Mouse (Mus musculus): ENCODE measurements at regions not wholly inside any gene's neighbourhood (a gene's known extent, or its start where the extent isn't known, plus 50 kb on each side); places are given as distances from the start of the nearest gene placed in this dataset.

DNA sequence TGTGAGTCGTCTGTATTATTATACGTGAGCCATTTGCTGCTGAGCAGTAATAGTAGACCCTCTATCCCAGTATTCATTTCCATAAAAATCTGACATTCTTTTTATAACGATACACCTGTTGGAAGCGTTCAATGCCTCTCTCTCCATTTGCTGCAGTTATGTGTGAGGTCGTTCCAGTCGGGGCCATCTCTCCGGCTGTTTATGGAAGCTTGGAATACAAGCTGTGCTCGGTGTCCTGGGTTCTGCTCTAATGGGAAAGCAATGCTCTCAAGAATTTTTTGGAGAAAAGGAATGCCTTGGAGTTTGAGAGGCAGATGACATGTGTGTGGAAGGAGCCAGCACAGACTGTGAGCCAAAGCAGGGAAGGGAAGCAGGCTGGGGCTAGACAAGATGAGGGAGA lies 414.1 kb downstream of the Lmo4 start:
- Histone ChIP-seq H3K4me3 (ENCODE audit: control insufficient read depth in 1 of 2, insufficient read depth in 1 of 2, low read depth in 2 of 2, low read length in 2 of 2) (no peak overlapping the region), H3K36me3 (ENCODE audit: control insufficient read depth in 1 of 2, insufficient read depth in 2 of 2, low read length in 2 of 2) (no peaks in the 10 kb centered on the region), H3K4me1 (ENCODE audit: control insufficient read depth in 1 of 2, insufficient read depth in 2 of 2, low read length in 2 of 2) (no peaks in the 10 kb centered on the region), H3K27me3 (ENCODE audit: control insufficient read depth in 1 of 2, insufficient read depth in 2 of 2, low read length in 2 of 2) (no peaks in the 10 kb centered on the region), H3K79me2 (ENCODE audit: control insufficient read depth, insufficient read depth, low read length, poor library complexity) (no peaks in the 10 kb centered on the region), H3K9me3 (replicated peaks; ENCODE audit: insufficient read depth, low read length) (no peaks in the 10 kb centered on the region), H3K9ac (ENCODE audit: control insufficient read depth, low read depth, low read length, poor library complexity, severe bottlenecking) (no peak overlapping the region), H3K27ac (ENCODE audit: control insufficient read depth, low read depth, low read length) (no peak overlapping the region)
- no peak for TF ChIP-seq E2F4 (IDR thresholded peaks at IDR 0.05; ENCODE audit: borderline replicate concordance, low read depth, low read length)
- no peak for TF ChIP-seq ZNF384 (IDR thresholded peaks at IDR 0.05; ENCODE audit: low read depth, low read length)
- no peak for TF ChIP-seq RCOR1 (IDR thresholded peaks at IDR 0.05; ENCODE audit: low read depth, low read length)
- TF ChIP-seq MAX (IDR thresholded peaks at IDR 0.05; ENCODE audit: low read length): no peak
- no peak for TF ChIP-seq ELF1 (IDR thresholded peaks at IDR 0.05; ENCODE audit: low read depth, low read length)
- TF ChIP-seq MAZ (IDR thresholded peaks at IDR 0.05; ENCODE audit: low read depth, low read length): no peak
- TF ChIP-seq SIN3A (IDR thresholded peaks at IDR 0.05; ENCODE audit: low read length): no peak
- TF ChIP-seq KAT2A (conservative IDR thresholded peaks at IDR 0.05; ENCODE audit: low read depth, low read length): no peak
- no peak for TF ChIP-seq HCFC1 (IDR thresholded peaks at IDR 0.05; ENCODE audit: low read depth, low read length)
- TF ChIP-seq USF1 (IDR thresholded peaks at IDR 0.05; ENCODE audit: low read depth, low read length): no peak
- TF ChIP-seq MAFK (IDR thresholded peaks at IDR 0.05; ENCODE audit: borderline replicate concordance, low read depth, low read length): no peak
- TF ChIP-seq ZKSCAN1 (IDR thresholded peaks at IDR 0.05; ENCODE audit: low read depth, low read length): no peak
- TF ChIP-seq BHLHE40 (IDR thresholded peaks at IDR 0.05; ENCODE audit: borderline replicate concordance, low read depth, low read length): no peak
- TF ChIP-seq CHD1 (IDR thresholded peaks at IDR 0.05; ENCODE audit: low read depth, low read length): no peak
- DNase-seq (ENCODE audit: low read depth, low spot score): no peak

DNA sequence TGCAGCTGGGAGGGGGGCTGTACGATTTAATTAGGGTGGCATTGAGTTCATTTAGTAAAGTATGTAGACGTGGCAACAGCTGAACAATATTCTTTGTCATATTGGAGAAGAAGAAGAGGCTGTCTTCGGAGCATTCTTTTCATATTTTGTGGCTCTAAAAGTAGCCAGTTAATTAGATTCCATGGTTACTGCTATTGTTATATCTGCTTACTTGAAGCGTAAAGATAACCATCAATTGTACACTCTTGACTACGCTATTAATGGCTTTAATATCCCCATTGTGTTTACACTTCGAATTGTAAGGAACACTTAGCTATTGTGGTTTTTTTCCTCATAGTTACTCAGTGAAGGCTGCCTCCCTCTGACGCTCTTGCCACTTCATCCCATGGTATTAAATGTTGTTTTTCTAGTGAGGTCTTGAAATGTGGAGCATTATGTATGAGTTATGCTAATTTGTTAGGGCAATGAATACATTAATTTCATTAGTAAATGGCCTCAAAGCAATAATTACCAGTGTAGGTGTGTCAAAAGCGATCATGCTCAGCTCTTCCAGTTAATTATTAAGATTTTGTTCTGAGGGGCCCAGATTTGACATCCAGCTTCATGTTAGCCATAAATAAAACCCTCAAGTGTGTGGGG lies 415.0 kb downstream of the Lmo4 start:
- H3K79me2 ChIP-seq (ENCODE audit: control insufficient read depth, insufficient read depth, low read length, poor library complexity): no peaks in the 10 kb centered on the region
- TF ChIP-seq POLR2A (IDR thresholded peaks at IDR 0.05; ENCODE audit: control insufficient read depth in 1 of 2, insufficient read depth in 1 of 2, low read depth in 1 of 2, low read length in 2 of 2, poor library complexity in 1 of 2) (no peak), JUND (IDR thresholded peaks at IDR 0.05; ENCODE audit: low read depth, low read length) (no peak), ETS1 (IDR thresholded peaks at IDR 0.05; ENCODE audit: low read depth, low read length) (no peak)
- no peak overlapping the region for H3K4me3 ChIP-seq (ENCODE audit: control insufficient read depth in 1 of 2, insufficient read depth in 1 of 2, low read depth in 2 of 2, low read length in 2 of 2)
- no peak for DNase-seq (ENCODE audit: low read depth, low spot score)
- no peaks in the 10 kb centered on the region for H3K36me3 ChIP-seq (ENCODE audit: control insufficient read depth in 1 of 2, insufficient read depth in 2 of 2, low read length in 2 of 2)
- no peak overlapping the region for H3K9ac ChIP-seq (ENCODE audit: control insufficient read depth, low read depth, low read length, poor library complexity, severe bottlenecking)
- no peaks in the 10 kb centered on the region for H3K27me3 ChIP-seq (ENCODE audit: control insufficient read depth in 1 of 2, insufficient read depth in 2 of 2, low read length in 2 of 2)
- no peak overlapping the region for H3K27ac ChIP-seq (ENCODE audit: control insufficient read depth, low read depth, low read length)
- H3K4me1 ChIP-seq (ENCODE audit: control insufficient read depth in 1 of 2, insufficient read depth in 2 of 2, low read length in 2 of 2): no peaks in the 10 kb centered on the region
- no peaks in the 10 kb centered on the region for H3K9me3 ChIP-seq (replicated peaks; ENCODE audit: insufficient read depth, low read length)
